Mouse (Mus musculus) erythroblast, embryonic 14.5 days (primary cell): ENCODE results near the gene Tmem132b.

Experiments used
- GATA1 ChIP-seq: IDR thresholded peaks from 2 replicates; pipeline ENCODE4 v1.6.1; 2012; ENCODE audit warnings: low read length, inconsistent platforms, mixed read lengths
- TAL1 ChIP-seq: IDR thresholded peaks from 3 replicates; pipeline ENCODE4 v1.6.1; 2012; ENCODE audit warnings: low read length, inconsistent platforms, mixed read lengths

DNA sequence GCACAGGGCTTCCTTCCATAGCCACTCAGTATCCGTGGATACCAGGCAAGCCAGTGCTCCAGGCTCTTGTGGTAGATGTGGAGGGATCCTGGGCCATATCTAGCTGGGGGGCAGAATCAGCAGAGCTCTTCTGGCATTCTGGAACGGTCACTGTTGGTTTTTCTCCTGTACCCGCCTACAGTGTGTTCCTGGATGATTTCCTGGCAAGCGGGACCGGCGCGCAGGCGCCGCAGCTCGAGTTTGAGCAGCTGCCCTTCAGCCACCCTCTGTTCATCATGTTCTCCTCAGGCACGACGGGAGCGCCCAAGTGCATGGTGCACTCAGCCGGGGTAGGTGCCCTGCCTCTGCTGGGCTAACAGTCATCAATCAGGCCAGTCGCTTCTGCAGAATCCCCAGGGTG is 25.6 kb upstream of the Tmem132b start:
- no peak for TF ChIP-seq GATA1
- TF ChIP-seq TAL1, result no peak
